Mouse (Mus musculus): ENCODE data around the gene Ttk.

DNA sequence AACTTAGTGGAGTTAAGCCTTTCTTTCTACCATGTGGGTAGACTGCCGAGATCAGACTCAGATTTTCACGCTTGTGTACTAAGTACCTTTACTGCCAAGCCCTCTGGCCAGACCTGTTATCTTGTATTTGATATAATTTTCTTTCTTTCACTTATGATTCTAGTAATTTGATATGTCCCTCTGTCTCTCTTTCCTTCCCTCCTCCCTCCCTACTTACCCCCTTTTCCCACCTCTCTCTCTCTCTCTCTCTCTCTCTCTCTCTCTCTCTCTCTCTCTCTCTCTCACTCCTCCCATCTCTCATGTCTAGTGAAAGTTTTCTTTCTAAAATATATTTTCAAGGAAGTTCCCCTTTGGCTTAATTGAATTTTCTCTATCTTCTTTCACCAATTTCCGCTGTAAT lies 72.5 kb downstream of the Ttk start:
- no peak for TF ChIP-seq CTCF (conservative IDR thresholded peaks at IDR 0.05; ENCODE audit: low read length)
- TF ChIP-seq NANOG (IDR thresholded peaks at IDR 0.05; ENCODE audit: borderline replicate concordance, low read length) = no peak
- TF ChIP-seq POU5F1 (IDR thresholded peaks at IDR 0.05; ENCODE audit: borderline replicate concordance, low read length) = no peak
